Mouse (Mus musculus) small intestine, adult 2 months (tissue): ENCODE measurements around the gene Slc1a3.

ENCODE experiments used
- CTCF ChIP-seq: fragments of 200-500 bp; IDR thresholded peaks from 2 replicates; pipeline ENCODE4 v1.5.1; 2012; ENCODE audit warnings: low read depth, mild to moderate bottlenecking, control low read depth, inconsistent platforms, low read length, moderate library complexity, mixed read lengths; ENCODE audit not compliant: insufficient replicate concordance, insufficient read length; ENCODE audit errors: extremely low read depth
- POLR2A ChIP-seq: fragments of 200-500 bp; IDR thresholded peaks from 2 replicates; pipeline ENCODE4 v1.6.1; 2012; ENCODE audit warnings: low read depth, mild to moderate bottlenecking, control low read depth, inconsistent platforms, low read length, moderate library complexity

- TF ChIP-seq CTCF (no peak), POLR2A (no peak)
Measured at GRCm38 (mm10) chr15:8655251-8655650, 55.3 kb downstream of the Slc1a3 start.
